Mouse (Mus musculus): Measurements from ENCODE around the gene Olfr110. TPM values are rescaled to one million over a fixed set of nuclear protein-coding genes. Genes with fewer than 3 reads are reported as not detected.

The Olfr110 gene
- polyA plus RNA-seq, 1 experiment from 2014 or later, result not detected

Other genes with a start within 250 kb of the Olfr110 start
- gene Olfr98, start 228.7 kb upstream of the Olfr110 start, polyA plus RNA-seq (2015; fragmentation: Nextera tagmentation; extraction: Ambion mirVana), result not detected in 2 replicates
- 1.7 and 3.2 TPM in 2 replicates for gene H2-M3, start 222.2 kb upstream of the Olfr110 start, polyA plus RNA-seq (2015; fragmentation: Nextera tagmentation; extraction: Ambion mirVana)
- gene Olfr99, start 209.0 kb upstream of the Olfr110 start, polyA plus RNA-seq (2015; fragmentation: Nextera tagmentation; extraction: Ambion mirVana), result not detected in 2 replicates
- not detected in 2 replicates for gene Olfr101, start 188.2 kb upstream of the Olfr110 start, polyA plus RNA-seq (2015; fragmentation: Nextera tagmentation; extraction: Ambion mirVana)
- gene Olfr102, start 175.4 kb upstream of the Olfr110 start, polyA plus RNA-seq (2015; fragmentation: Nextera tagmentation; extraction: Ambion mirVana), result not detected in 2 replicates
- not detected in 2 replicates for gene Olfr103, start 152.8 kb upstream of the Olfr110 start, polyA plus RNA-seq (2015; fragmentation: Nextera tagmentation; extraction: Ambion mirVana)
- not detected in 2 replicates for gene Olfr104-ps, start 132.9 kb upstream of the Olfr110 start, polyA plus RNA-seq (2015; fragmentation: Nextera tagmentation; extraction: Ambion mirVana)
- not detected in 2 replicates for gene Olfr105-ps, start 113.4 kb upstream of the Olfr110 start, polyA plus RNA-seq (2015; fragmentation: Nextera tagmentation; extraction: Ambion mirVana)
- not detected in 2 replicates for gene Olfr106-ps, start 102.1 kb upstream of the Olfr110 start, polyA plus RNA-seq (2015; fragmentation: Nextera tagmentation; extraction: Ambion mirVana)
- 0.04 TPM in 1 of 2 replicates, not detected in the other for gene Olfr107, start 93.2 kb upstream of the Olfr110 start, polyA plus RNA-seq (2015; fragmentation: Nextera tagmentation; extraction: Ambion mirVana)
- not detected in 2 replicates for gene Olfr108, start 47.0 kb upstream of the Olfr110 start, polyA plus RNA-seq (2015; fragmentation: Nextera tagmentation; extraction: Ambion mirVana)
- gene Olfr109, start 33.6 kb upstream of the Olfr110 start, polyA plus RNA-seq (2015; fragmentation: Nextera tagmentation; extraction: Ambion mirVana), result not detected in 2 replicates
- gene H2-M2, start 8.9 kb upstream of the Olfr110 start, polyA plus RNA-seq (2015; fragmentation: Nextera tagmentation; extraction: Ambion mirVana), result 0.73 TPM in 1 of 2 replicates, not detected in the other
- gene Olfr111, start 15.6 kb downstream of the Olfr110 start, polyA plus RNA-seq (2015; fragmentation: Nextera tagmentation; extraction: Ambion mirVana), result not detected in 2 replicates
- gene Olfr112, start 77.0 kb downstream of the Olfr110 start, polyA plus RNA-seq (2015; fragmentation: Nextera tagmentation; extraction: Ambion mirVana), result not detected in 2 replicates
- not detected in 2 replicates for gene Olfr113, start 85.2 kb downstream of the Olfr110 start, polyA plus RNA-seq (2015; fragmentation: Nextera tagmentation; extraction: Ambion mirVana)
- not detected in 2 replicates for gene Olfr114, start 100.3 kb downstream of the Olfr110 start, polyA plus RNA-seq (2015; fragmentation: Nextera tagmentation; extraction: Ambion mirVana)
- gene Olfr115, start 134.6 kb downstream of the Olfr110 start, polyA plus RNA-seq (2015; fragmentation: Nextera tagmentation; extraction: Ambion mirVana), result not detected in 2 replicates
- gene Olfr116, start 134.7 kb downstream of the Olfr110 start, polyA plus RNA-seq (2015; fragmentation: Nextera tagmentation; extraction: Ambion mirVana), result not detected in 2 replicates
- not detected in 2 replicates for gene Olfr117, start 171.3 kb downstream of the Olfr110 start, polyA plus RNA-seq (2015; fragmentation: Nextera tagmentation; extraction: Ambion mirVana)
- not detected in 2 replicates for gene Olfr118, start 174.5 kb downstream of the Olfr110 start, polyA plus RNA-seq (2015; fragmentation: Nextera tagmentation; extraction: Ambion mirVana)
- gene Olfr119, start 204.1 kb downstream of the Olfr110 start, polyA plus RNA-seq (2015; fragmentation: Nextera tagmentation; extraction: Ambion mirVana), result not detected in 2 replicates
- gene Olfr120, start 229.3 kb downstream of the Olfr110 start, polyA plus RNA-seq (2015; fragmentation: Nextera tagmentation; extraction: Ambion mirVana), result not detected in 2 replicates